Comparison of ENCODE assay signal across 9 mouse cellular contexts in genomic region chr4:138866413-138866812, GRCm38 (mm10). TPM values are rescaled to one million over a fixed set of nuclear protein-coding genes. Genes with fewer than 3 reads are reported as not detected.
DNase-seq lines count a peak whose midpoint lies in the region; ATAC-seq and TF ChIP-seq lines count a peak whose summit lies in the region.
"Had no signal": no experiment of that assay in that cellular context is flagged by ENCODE, and none has a peak within 500 bp of the region (broad histone marks: within the 10 kb centered on the region; RNA-seq: fewer than 3 reads in every experiment).

No protein-coding gene starts in this region.

- no peak overlapping the region for H3K4me2 ChIP-seq in hindbrain, embryonic 14.5 days (replicated peaks)
- H3K4me2 ChIP-seq in hindbrain, embryonic 16.5 days (ENCODE audit: low read length) = no peak overlapping the region
- H3K4me2 ChIP-seq in myocyte (ENCODE audit: low read depth) = peak overlapping the region; percentile 44
- H3K4me2 ChIP-seq: embryonic facial prominence, embryonic 15.5 days had no signal

- no peak for ATAC-seq in hindbrain, embryonic 14.5 days (ENCODE audit: low FRiP score)
- no peak for ATAC-seq in hindbrain, embryonic 16.5 days
- peak; percentile 73 to 87 for ATAC-seq in hematopoietic stem cell, adult 5-6 weeks (replicated peaks in 1 of 2; ENCODE audit: insufficient read depth in 1 of 2, low FRiP score in 2 of 2, low TSS enrichment in 1 of 2, low read depth in 1 of 2, poor library complexity in 2 of 2, severe bottlenecking in 2 of 2)

- no peak overlapping the region for H3K27ac ChIP-seq in hindbrain, embryonic 14.5 days
- no peak overlapping the region for H3K27ac ChIP-seq in hindbrain, embryonic 16.5 days (ENCODE audit: low read depth, low read length)
- no peak overlapping the region for H3K27ac ChIP-seq in cortical plate, adult 2 months (ENCODE audit: insufficient read depth, low read length)
- H3K27ac ChIP-seq: embryonic facial prominence, embryonic 15.5 days had no signal

- no peaks in the 10 kb centered on the region for H3K27me3 ChIP-seq in hindbrain, embryonic 14.5 days (ENCODE audit: control insufficient read depth, insufficient read depth, low read length)
- no peaks in the 10 kb centered on the region for H3K27me3 ChIP-seq in hindbrain, embryonic 16.5 days (replicated peaks; ENCODE audit: control insufficient read depth, insufficient read depth, low read length)
- no peaks in the 10 kb centered on the region for H3K27me3 ChIP-seq in myocyte (ENCODE audit: control insufficient read depth, insufficient read depth, insufficient read length)
- H3K27me3 ChIP-seq in splenic B cell, adult 2 months (ENCODE audit: control insufficient read depth, insufficient read depth, low read length, poor library complexity, severe bottlenecking) = no peaks in the 10 kb centered on the region
- H3K27me3 ChIP-seq: embryonic facial prominence, embryonic 15.5 days had no signal

- peaks cover 4% of the 10 kb centered on the region; the same call in 1 of the 2 replicates for H3K9me3 ChIP-seq in hindbrain, embryonic 14.5 days (ENCODE audit: control insufficient read depth, low read length)
- H3K9me3 ChIP-seq in hindbrain, embryonic 16.5 days (ENCODE audit: control insufficient read depth, low read length) = peaks cover 3% of the 10 kb centered on the region
- H3K9me3 ChIP-seq: embryonic facial prominence, embryonic 15.5 days had no signal

- no peak overlapping the region for H3K9ac ChIP-seq in hindbrain, embryonic 14.5 days
- no peak overlapping the region for H3K9ac ChIP-seq in hindbrain, embryonic 16.5 days (ENCODE audit: low read depth, low read length)
- H3K9ac ChIP-seq: embryonic facial prominence, embryonic 15.5 days had no signal

- no peak for TF ChIP-seq POLR2A in cortical plate, adult 2 months (IDR thresholded peaks at IDR 0.05; ENCODE audit: extremely low read depth, insufficient read depth, low read length)
- no peak for TF ChIP-seq POLR2A in myocyte (IDR thresholded peaks at IDR 0.05; ENCODE audit: insufficient read length, low read depth)

- H3K36me3 ChIP-seq in hindbrain, embryonic 14.5 days (replicated peaks; ENCODE audit: control insufficient read depth, insufficient read depth) = no peaks in the 10 kb centered on the region
- H3K36me3 ChIP-seq in hindbrain, embryonic 16.5 days (ENCODE audit: control insufficient read depth, insufficient read depth, low read length) = no peaks in the 10 kb centered on the region
- H3K36me3 ChIP-seq in myocyte (ENCODE audit: control insufficient read depth, insufficient read depth) = no peaks in the 10 kb centered on the region
- H3K36me3 ChIP-seq in splenic B cell, adult 2 months (ENCODE audit: control insufficient read depth, insufficient read depth, low read length, poor library complexity, severe bottlenecking) = no peaks in the 10 kb centered on the region
- H3K36me3 ChIP-seq: embryonic facial prominence, embryonic 15.5 days had no signal

- peak; percentile 81 for DNase-seq in hindbrain, embryonic 14.5 days (ENCODE audit: low spot score)
- DNase-seq in adipocyte (ENCODE audit: low spot score) = peak; percentile 86
- DNase-seq in left cerebral cortex, postnatal 25 days (ENCODE audit: low spot score in 2 of 2) = peak; percentile 75 to 82
- peak; percentile 86 for DNase-seq in splenic B cell, adult 2 months (ENCODE audit: low read depth, low spot score)

- H3ac ChIP-seq in myocyte (ENCODE audit: control insufficient read depth, insufficient read length) = no peak overlapping the region

- WGBS in hindbrain, embryonic 14.5 days = 14% methylated on average over 7 of the region's 7 CpGs
- WGBS in hindbrain, embryonic 16.5 days = 12% methylated on average over 7 of the region's 7 CpGs

- TF ChIP-seq CTCF in cortical plate, adult 2 months (IDR thresholded peaks at IDR 0.05; ENCODE audit: extremely low read depth, insufficient read depth, low read length) = peak; percentile 86

- no peak overlapping the region for H3K4me3 ChIP-seq in hindbrain, embryonic 14.5 days (replicated peaks; ENCODE audit: low read length)
- no peak overlapping the region for H3K4me3 ChIP-seq in hindbrain, embryonic 16.5 days (ENCODE audit: low read length)
- no peak overlapping the region for H3K4me3 ChIP-seq in cortical plate, adult 2 months (ENCODE audit: insufficient read depth, low read length)
- H3K4me3 ChIP-seq in myocyte = no peak overlapping the region
- H3K4me3 ChIP-seq: embryonic facial prominence, embryonic 15.5 days had no signal

- intact Hi-C loops in left cerebral cortex, postnatal 25 days (cut with DNase I) = loop anchor here (1.0 kb wide), 1 partner anchor 18 kb away; no protein-coding TSS in a partner anchor

- H3K79me2 ChIP-seq in myocyte (ENCODE audit: control insufficient read depth, insufficient read depth) = no peaks in the 10 kb centered on the region

- H3K4me1 ChIP-seq in hindbrain, embryonic 14.5 days (replicated peaks; ENCODE audit: control insufficient read depth, insufficient read depth, low read length) = no peaks in the 10 kb centered on the region
- H3K4me1 ChIP-seq in hindbrain, embryonic 16.5 days (ENCODE audit: control insufficient read depth, insufficient read depth, low read depth, low read length) = no peaks in the 10 kb centered on the region
- no peaks in the 10 kb centered on the region for H3K4me1 ChIP-seq in cortical plate, adult 2 months (ENCODE audit: control insufficient read depth, insufficient read depth, low read length)
- H3K4me1 ChIP-seq: embryonic facial prominence, embryonic 15.5 days had no signal

TF ChIP-seq in myocyte, 11 proteins besides CTCF, POLR2A, EP300 and RAD21:
- TF ChIP-seq MAX (IDR thresholded peaks at IDR 0.05; ENCODE audit: low read depth) = no peak
- no peak for TF ChIP-seq TCF12 (IDR thresholded peaks at IDR 0.05; ENCODE audit: insufficient read depth, poor library complexity, severe bottlenecking)
- no peak for TF ChIP-seq REST (IDR thresholded peaks at IDR 0.05; ENCODE audit: insufficient read depth, insufficient read length)
- no peak for TF ChIP-seq POLR2AphosphoS2 (IDR thresholded peaks at IDR 0.05; ENCODE audit: insufficient read length, low read depth)
- TF ChIP-seq E2F4 (IDR thresholded peaks at IDR 0.05; ENCODE audit: insufficient read depth) = no peak
- no peak for TF ChIP-seq MYOG (IDR thresholded peaks at IDR 0.05; ENCODE audit: control insufficient read depth in 1 of 3, insufficient read depth in 1 of 3, insufficient read length in 2 of 3, low read depth in 2 of 3)
- no peak for TF ChIP-seq MYOD1 (IDR thresholded peaks at IDR 0.05; ENCODE audit: control insufficient read depth in 1 of 3, insufficient read length in 2 of 3, low read depth in 2 of 3)
- TF ChIP-seq TCF3 (IDR thresholded peaks at IDR 0.05; ENCODE audit: insufficient read length, low read depth) = no peak
- no peak for TF ChIP-seq USF1 (IDR thresholded peaks at IDR 0.05; ENCODE audit: low read depth)

RNA-seq across cellular contexts. Expression of gene Pla2g5, which starts 3.1 kb away (rescaled TPM):
- polyA plus RNA-seq in hindbrain, embryonic 14.5 days (2014; fragmentation: Nextera tagmentation; extraction: Ambion mirVana) = 0.29 TPM in 2 replicates
- 0.27 and 0.38 TPM in 2 replicates for polyA plus RNA-seq in hindbrain, embryonic 16.5 days (2015; fragmentation: Nextera tagmentation; extraction: Ambion mirVana)
- 2.9 and 4.2 TPM in 2 replicates for polyA plus RNA-seq in cortical plate, adult 2 months (2012; rRNA removed)
- not detected in 2 replicates for total RNA-seq in hematopoietic stem cell, adult 5-6 weeks (2017)
- 1 to 10 TPM; 7.0 to 7.9 TPM for total RNA-seq in left cerebral cortex, postnatal 25 days (2021)
- polyA plus RNA-seq in myocyte (2012; fragmentation: generic; extraction: Trizol) = 0.10 TPM

RNA-seq across cellular contexts. Expression of gene Gm13030, which starts 7.4 kb away (rescaled TPM):
- not detected in 2 replicates for polyA plus RNA-seq in hindbrain, embryonic 14.5 days (2014; fragmentation: Nextera tagmentation; extraction: Ambion mirVana)
- polyA plus RNA-seq in hindbrain, embryonic 16.5 days (2015; fragmentation: Nextera tagmentation; extraction: Ambion mirVana) = not detected in 2 replicates
- polyA plus RNA-seq in cortical plate, adult 2 months (2012; rRNA removed) = not detected in 2 replicates
- total RNA-seq in hematopoietic stem cell, adult 5-6 weeks (2017) = not detected in 2 replicates
- total RNA-seq in left cerebral cortex, postnatal 25 days (2021) = not detected
- polyA plus RNA-seq in myocyte (2012; fragmentation: generic; extraction: Trizol) = not detected
- polyA plus RNA-seq: embryonic facial prominence, embryonic 15.5 days had no signal

RNA-seq across cellular contexts. Expression of gene Pla2g2e, which starts 11.3 kb away (rescaled TPM):
- polyA plus RNA-seq in hindbrain, embryonic 14.5 days (2014; fragmentation: Nextera tagmentation; extraction: Ambion mirVana) = not detected in 2 replicates
- polyA plus RNA-seq in hindbrain, embryonic 16.5 days (2015; fragmentation: Nextera tagmentation; extraction: Ambion mirVana) = not detected in 2 replicates
- polyA plus RNA-seq in cortical plate, adult 2 months (2012; rRNA removed) = not detected in 2 replicates
- not detected in 2 replicates for total RNA-seq in hematopoietic stem cell, adult 5-6 weeks (2017)
- total RNA-seq in left cerebral cortex, postnatal 25 days (2021) = not detected
- 20.4 TPM for polyA plus RNA-seq in myocyte (2012; fragmentation: generic; extraction: Trizol)

RNA-seq across cellular contexts. Expression of gene Otud3, which starts 47.3 kb away (rescaled TPM):
- polyA plus RNA-seq in hindbrain, embryonic 14.5 days (2014; fragmentation: Nextera tagmentation; extraction: Ambion mirVana) = 2.8 and 3.3 TPM in 2 replicates
- polyA plus RNA-seq in hindbrain, embryonic 16.5 days (2015; fragmentation: Nextera tagmentation; extraction: Ambion mirVana) = 2.4 and 3.1 TPM in 2 replicates
- 14.7 and 15.1 TPM in 2 replicates for polyA plus RNA-seq in cortical plate, adult 2 months (2012; rRNA removed)
- total RNA-seq in hematopoietic stem cell, adult 5-6 weeks (2017) = 10.4 and 12.3 TPM in 2 replicates
- total RNA-seq in left cerebral cortex, postnatal 25 days (2021) = 10 to 100 TPM; 19.2 to 21.6 TPM
- 12.5 TPM for polyA plus RNA-seq in myocyte (2012; fragmentation: generic; extraction: Trizol)

Comparison
In these comparisons a context has a peak if more than half of its experiments do, and no peak if none do; other contexts are left out.
1. ATAC-seq: peak in hematopoietic stem cell, adult 5-6 weeks (2 of 2); none in hindbrain, embryonic 14.5 days (single experiment) and hindbrain, embryonic 16.5 days (single experiment).
2. RNA of gene Pla2g2e, which starts 11.3 kb away (polyA plus RNA-seq): 20.4 TPM in myocyte (single experiment); not detected in cortical plate, adult 2 months, not detected in hindbrain, embryonic 14.5 days and not detected in hindbrain, embryonic 16.5 days; every median in the first group is over 10 times any median in the second.
3. Peak in every context shown above with its lines, with median percentiles within 50 percentile points of each other: DNase-seq.